Mouse (Mus musculus) embryonic facial prominence, embryonic 11.5 days (tissue): ENCODE data around the gene Slc25a34. TPM values are rescaled to one million over a fixed set of nuclear protein-coding genes. Genes with fewer than 3 reads are reported as not detected.

ENCODE experiments used
- ATAC-seq: fragments of 200-750 bp; cut with Nextera tagmentation; replicated peaks from 2 replicates; pipeline ENCODE4 v1.8.0; 2017; ENCODE audit warnings: low read depth; ENCODE audit not compliant: insufficient number of reproducible peaks, low FRiP score, low TSS enrichment
- DNase-seq: peaks from one replicate; pipeline ENCODE4 v3.0.0-alpha.2; 2015; ENCODE audit warnings: low spot score
- H3K27ac ChIP-seq: fragments of 300-500 bp; sonication (generic); replicated peaks from 2 replicates; pipeline ENCODE4 v1.5.1; 2014; ENCODE audit warnings: mild to moderate bottlenecking, low read depth, low read length, control low read depth
- H3K27me3 ChIP-seq: fragments of 300-500 bp; sonication (generic); 2 replicates; pipeline ENCODE4 v1.6.1; 2014; ENCODE audit warnings: mild to moderate bottlenecking, low read length, moderate library complexity, mixed read lengths; ENCODE audit not compliant: control insufficient read depth, insufficient read depth
- H3K36me3 ChIP-seq: fragments of 300-500 bp; sonication (generic); replicated peaks from 2 replicates; pipeline ENCODE4 v1.6.1; 2014; ENCODE audit warnings: low read depth, mild to moderate bottlenecking, low read length, moderate library complexity, mixed read lengths; ENCODE audit not compliant: control insufficient read depth, insufficient read depth
- H3K4me1 ChIP-seq: fragments of 300-500 bp; sonication (generic); 2 replicates; pipeline ENCODE4 v1.6.1; 2014; ENCODE audit warnings: low read length, mixed read lengths; ENCODE audit not compliant: control insufficient read depth, insufficient read depth
- H3K4me2 ChIP-seq: fragments of 300-500 bp; sonication (generic); 2 replicates; pipeline ENCODE4 v1.6.1; 2014; ENCODE audit warnings: low read depth, mild to moderate bottlenecking, control low read depth, low read length, moderate library complexity
- H3K4me3 ChIP-seq: fragments of 300-500 bp; sonication (generic); 2 replicates; pipeline ENCODE4 v1.5.1; 2014; ENCODE audit warnings: low read depth, low read length, control low read depth
- H3K9ac ChIP-seq: fragments of 300-500 bp; sonication (generic); replicated peaks from 2 replicates; pipeline ENCODE4 v1.6.1; 2014; ENCODE audit warnings: mild to moderate bottlenecking, control low read depth, low read length
- H3K9me3 ChIP-seq: fragments of 300-500 bp; sonication (generic); replicated peaks from 2 replicates; pipeline ENCODE4 v1.6.1; 2016; ENCODE audit warnings: mild to moderate bottlenecking, low read length, inconsistent platforms, mixed read lengths; ENCODE audit not compliant: control insufficient read depth
- WGBS: fragments of 180-500 bp; shearing (Covaris S2); extraction: QIAGEN DNeasy Blood & Tissue Kit; methylation state at CpG from one replicate; pipeline ENCODE4 v1.1.7; 2014; 5-methylcytosine and 5-hydroxymethylcytosine counted together
- polyA plus RNA-seq: library from polyadenylated mRNA; unstranded; fragments of >200 nt; fragmentation: Nextera tagmentation; extraction: Ambion mirVana; gene quantifications from 2 replicates; pipeline ENCODE4 v1.2.1, GENCODE M21; 2014

Slc25a34 gene
- polyA plus RNA-seq, 1 experiment from 2014 or later, result not detected

- Histone ChIP-seq H3K27ac (no peak overlapping the region), H3K9me3 (no peaks in the 10 kb centered on the region), H3K4me2 (no peak overlapping the region), H3K27me3 (no peaks in the 10 kb centered on the region), H3K4me3 (no peak overlapping the region), H3K36me3 (no peaks in the 10 kb centered on the region), H3K4me1 (peaks cover 5% of the 10 kb centered on the region; the same call in 1 of the 2 replicates), H3K9ac (no peak overlapping the region)
- ATAC-seq (no peak), DNase-seq (no peak)
- WGBS, result 80% methylated on average over 9 of the region's 9 CpGs
Measured at GRCm38 (mm10) chr4:141619299-141619883, 4.2 kb downstream of the Slc25a34 start.

- WGBS, result 26% methylated on average over 20 of the region's 20 CpGs
- H3K27ac ChIP-seq, result no peak within 1 kb of the TSS
- H3K9me3 ChIP-seq, result no peaks in the 10 kb centered on the region
- peak within 1 kb of the TSS; percentile 37 for H3K9ac ChIP-seq
- H3K27me3 ChIP-seq, result no peaks in the 10 kb centered on the region
- peak within 1 kb of the TSS; percentile 19 for H3K4me3 ChIP-seq
- H3K36me3 ChIP-seq, result no peaks in the 10 kb centered on the region
- DNase-seq, result peak; percentile 70
- H3K4me2 ChIP-seq, result peak within 1 kb of the TSS; percentile 49
- no peak for ATAC-seq
- H3K4me1 ChIP-seq, result peaks cover 5% of the 10 kb centered on the region; the same call in 1 of the 2 replicates
Measured at GRCm38 (mm10) chr4:141618565-141619243, 4.9 kb downstream of the Slc25a34 start, which contains the start of gene Tmem82. Tmem82 (minus strand) TSS chr4:141618633.

GRCm38 (mm10) chr4:141617863-141618564 is 5.6 kb downstream of the Slc25a34 start:
- WGBS, result 15% methylated on average over 21 of the region's 22 CpGs
- peak overlapping the region; percentile 37 for H3K9ac ChIP-seq

GRCm38 (mm10) chr4:141617299-141617698 is 6.3 kb downstream of the Slc25a34 start:
- Histone ChIP-seq H3K9me3 (no peaks in the 10 kb centered on the region), H3K4me2 (peak overlapping the region; percentile 49), H3K9ac (peak overlapping the region; percentile 37), H3K27me3 (no peaks in the 10 kb centered on the region), H3K36me3 (no peaks in the 10 kb centered on the region), H3K4me1 (peaks cover 5% of the 10 kb centered on the region; the same call in 1 of the 2 replicates), H3K4me3 (peak overlapping the region; percentile 19), H3K27ac (no peak overlapping the region)
- DNase-seq, result peak; percentile 69
- 2% methylated on average over 20 of the region's 20 CpGs for WGBS
- no peak for ATAC-seq

More at GRCm38 (mm10) chr4:141617863-141618564, 5.6 kb downstream of the Slc25a34 start:
- ATAC-seq, result no peak
- Histone ChIP-seq H3K4me3 (peak overlapping the region; percentile 19), H3K27me3 (no peaks in the 10 kb centered on the region), H3K4me1 (peaks cover 5% of the 10 kb centered on the region; the same call in 1 of the 2 replicates), H3K9me3 (no peaks in the 10 kb centered on the region), H3K4me2 (peak overlapping the region; percentile 49), H3K27ac (no peak overlapping the region), H3K36me3 (no peaks in the 10 kb centered on the region)
- DNase-seq, result peak; percentile 14

GRCm38 (mm10) chr4:141616811-141617210 is 6.8 kb downstream of the Slc25a34 start:
- H3K4me3 ChIP-seq, result no peak overlapping the region
- H3K9me3 ChIP-seq, result no peaks in the 10 kb centered on the region
- H3K27me3 ChIP-seq, result no peaks in the 10 kb centered on the region
- no peak overlapping the region for H3K27ac ChIP-seq
- no peak overlapping the region for H3K9ac ChIP-seq
- no peak for DNase-seq
- H3K4me1 ChIP-seq, result peaks cover 5% of the 10 kb centered on the region; the same call in 1 of the 2 replicates
- ATAC-seq, result no peak
- no peak overlapping the region for H3K4me2 ChIP-seq
- no peaks in the 10 kb centered on the region for H3K36me3 ChIP-seq
- WGBS, result 68% methylated on average over 6 of the region's 6 CpGs

- no peak for ATAC-seq
- H3K9ac ChIP-seq, result no peak overlapping the region
- H3K4me1 ChIP-seq, result peaks cover 5% of the 10 kb centered on the region; the same call in 1 of the 2 replicates
- H3K27ac ChIP-seq, result no peak overlapping the region
- H3K27me3 ChIP-seq, result no peaks in the 10 kb centered on the region
- H3K4me2 ChIP-seq, result no peak overlapping the region
- no peak for DNase-seq
- no peak overlapping the region for H3K4me3 ChIP-seq
- no peaks in the 10 kb centered on the region for H3K36me3 ChIP-seq
- 85% methylated on average over 14 of the region's 14 CpGs for WGBS
- H3K9me3 ChIP-seq, result no peaks in the 10 kb centered on the region
Measured at GRCm38 (mm10) chr4:141614946-141615345, 8.7 kb downstream of the Slc25a34 start.

- no peaks in the 10 kb centered on the region for H3K27me3 ChIP-seq
- H3K9me3 ChIP-seq, result no peaks in the 10 kb centered on the region
- H3K4me3 ChIP-seq, result no peak overlapping the region
- no peaks in the 10 kb centered on the region for H3K36me3 ChIP-seq
- no peak for ATAC-seq
- no peak overlapping the region for H3K27ac ChIP-seq
- H3K9ac ChIP-seq, result no peak overlapping the region
- H3K4me2 ChIP-seq, result no peak overlapping the region
- WGBS, result 78% methylated on average over 6 of the region's 6 CpGs
- DNase-seq, result no peak
- no peaks in the 10 kb centered on the region for H3K4me1 ChIP-seq
Measured at GRCm38 (mm10) chr4:141609538-141609937, 14.1 kb downstream of the Slc25a34 start.
